Mouse (Mus musculus) kidney, postnatal 4 days (tissue): ENCODE results near the gene Psmd5.
"Not testable (repeated sequence)": the region's sequence is repeated elsewhere in the genome, so short reads cannot be mapped to it uniquely, and the experiment has no call there.

Source experiments
- DNase-seq, 2 experiments: peaks; one replicate each; pipeline ENCODE4 v3.0.0; 2021; ENCODE audit warnings: mixed read lengths in 2 of 2

Gene Psmd5

GRCm38 (mm10) chr2:34895503-34896113 lies 20.8 kb upstream of the Psmd5 start:
- no peak for DNase-seq

GRCm38 (mm10) chr2:34893950-34894349 lies 19.2 kb upstream of the Psmd5 start:
- no peak for DNase-seq

GRCm38 (mm10) chr2:34884186-34884585 lies 9.4 kb upstream of the Psmd5 start:
- no peak for DNase-seq

GRCm38 (mm10) chr2:34883190-34883589 lies 8.4 kb upstream of the Psmd5 start:
- DNase-seq, result no peak

- no peak for DNase-seq
Measured at GRCm38 (mm10) chr2:34882757-34883156, 8.0 kb upstream of the Psmd5 start.

GRCm38 (mm10) chr2:34880054-34880453 lies 5.3 kb upstream of the Psmd5 start:
- no peak for DNase-seq

GRCm38 (mm10) chr2:34874271-34874670 lies 497 bp downstream of the Psmd5 start, which contains the start of gene Cutal:
Cutal (plus strand) TSS chr2:34874396.
- peak; percentile 58 to 76 for DNase-seq

GRCm38 (mm10) chr2:34870520-34871474 lies 4.0 kb downstream of the Psmd5 start:
- DNase-seq, result peak; percentile 93 to 96

- no peak for DNase-seq
Measured at GRCm38 (mm10) chr2:34869680-34870079, 5.1 kb downstream of the Psmd5 start.

- DNase-seq, result no peak
Measured at GRCm38 (mm10) chr2:34857728-34858127, 17.0 kb downstream of the Psmd5 start.

GRCm38 (mm10) chr2:34855265-34855664 lies 19.5 kb downstream of the Psmd5 start:
- peak; percentile 15 to 21 for DNase-seq

GRCm38 (mm10) chr2:34847702-34848101 lies 27.1 kb downstream of the Psmd5 start:
- no peak for DNase-seq

- DNase-seq, result peak; percentile 30 to 47
Measured at GRCm38 (mm10) chr2:34843211-34843939, 31.4 kb downstream of the Psmd5 start.

GRCm38 (mm10) chr2:34841706-34842105 lies 33.1 kb downstream of the Psmd5 start:
- DNase-seq, result no peak

- DNase-seq, result not testable (repeated sequence)
Measured at GRCm38 (mm10) chr2:34840143-34840542, 34.6 kb downstream of the Psmd5 start.

- DNase-seq, result no peak
Measured at GRCm38 (mm10) chr2:34835669-34836068, 39.1 kb downstream of the Psmd5 start.

- no peak for DNase-seq
Measured at GRCm38 (mm10) chr2:34833624-34834023, 41.1 kb downstream of the Psmd5 start.

- not testable (repeated sequence) for DNase-seq
Measured at GRCm38 (mm10) chr2:34832766-34833457, 41.9 kb downstream of the Psmd5 start, which contains the start of gene Gm34653. Gm34653 (plus strand) TSS chr2:34833007.

- not testable (repeated sequence) for DNase-seq
Measured at GRCm38 (mm10) chr2:34830066-34830465, 44.7 kb downstream of the Psmd5 start.

GRCm38 (mm10) chr2:34828026-34828425 lies 46.7 kb downstream of the Psmd5 start:
- no peak for DNase-seq

- DNase-seq, result no peak
Measured at GRCm38 (mm10) chr2:34827591-34827990, 47.2 kb downstream of the Psmd5 start.

GRCm38 (mm10) chr2:34826460-34827231 lies 48.1 kb downstream of the Psmd5 start:
- peak in 1 of 2 experiments; percentile 8 for DNase-seq
